Mouse (Mus musculus) brain, embryonic 14.5 days (tissue): ENCODE data around the gene Uchl5. TPM values are rescaled to one million over a fixed set of nuclear protein-coding genes. Genes with fewer than 3 reads are reported as not detected.

ENCODE experiments used
- DNase-seq: peaks from one replicate; pipeline ENCODE4 v3.0.0-alpha.2; 2011; ENCODE audit warnings: low read depth
- CTCF ChIP-seq: fragments of 200-500 bp; IDR thresholded peaks from 2 replicates; pipeline ENCODE4 v1.5.1; 2012; ENCODE audit warnings: inconsistent platforms, mild to moderate bottlenecking, moderate library complexity, borderline replicate concordance; ENCODE audit not compliant: insufficient read depth, insufficient read length; ENCODE audit errors: extremely low read depth
- POLR2A ChIP-seq: fragments of 200-500 bp; IDR thresholded peaks from 2 replicates; pipeline ENCODE4 v1.6.1; 2012; ENCODE audit warnings: mild to moderate bottlenecking, inconsistent platforms, borderline replicate concordance; ENCODE audit not compliant: poor library complexity, insufficient read depth, insufficient read length, severe bottlenecking; ENCODE audit errors: extremely low read depth
- polyA plus RNA-seq: library from polyadenylated mRNA; depleted of rRNA; stranded (reverse); fragments of >200 nt; gene quantifications from 2 replicates; pipeline ENCODE4 v1.2.3, GENCODE M21; 2012; rRNA removed

Uchl5 gene
- 14.4 and 16.3 TPM in 2 replicates for polyA plus RNA-seq

- TF ChIP-seq POLR2A (peak; percentile 62; the same call in 1 of the 2 replicates), CTCF (peak; percentile 90)
- DNase-seq, result peak; percentile 99
These were observed at the start of gene Uchl5, which contains the start of gene Trove2 for GRCm38 (mm10) chr1:143776446-143777411. Gene Uchl5, plus strand, starts transcription at chr1:143777272. Gene Trove2, minus strand, starts transcription at chr1:143777068.

- DNase-seq, result no peak
- TF ChIP-seq CTCF, result no peak
- TF ChIP-seq POLR2A, result no peak
These were observed 49.2 kb upstream of the Uchl5 start for GRCm38 (mm10) chr1:143727701-143728445.

- DNase-seq, result peak; percentile 26
- peak; percentile 42; the same call in 1 of the 2 replicates for TF ChIP-seq CTCF
- no peak for TF ChIP-seq POLR2A
These were observed 46.2 kb upstream of the Uchl5 start for GRCm38 (mm10) chr1:143730899-143731298.

GRCm38 (mm10) chr1:143731691-143732090 is 45.4 kb upstream of the Uchl5 start:
- TF ChIP-seq CTCF, result no peak
- no peak for DNase-seq

- TF ChIP-seq POLR2A (no peak), CTCF (no peak)
- DNase-seq, result no peak
These were observed 43.1 kb upstream of the Uchl5 start for GRCm38 (mm10) chr1:143733914-143734410.

- TF ChIP-seq POLR2A, result no peak
- no peak for TF ChIP-seq CTCF
- DNase-seq, result no peak
These were observed 38.3 kb upstream of the Uchl5 start for GRCm38 (mm10) chr1:143738811-143739210.

GRCm38 (mm10) chr1:143739361-143740350 is 37.4 kb upstream of the Uchl5 start:
- DNase-seq, result peak; percentile 96
- TF ChIP-seq CTCF, result no peak
- peak; percentile 88 for TF ChIP-seq POLR2A

- TF ChIP-seq POLR2A, result no peak
- TF ChIP-seq CTCF, result no peak
These were observed 36.5 kb upstream of the Uchl5 start for GRCm38 (mm10) chr1:143740581-143740980.

GRCm38 (mm10) chr1:143741331-143741730 is 35.7 kb upstream of the Uchl5 start:
- DNase-seq, result no peak
- TF ChIP-seq POLR2A, result no peak
- no peak for TF ChIP-seq CTCF

More at GRCm38 (mm10) chr1:143740581-143740980, 36.5 kb upstream of the Uchl5 start:
- DNase-seq, result peak; percentile 53

GRCm38 (mm10) chr1:143742186-143742585 is 34.9 kb upstream of the Uchl5 start:
- TF ChIP-seq CTCF (no peak), POLR2A (no peak)
- DNase-seq, result peak; percentile 79
